Mouse (Mus musculus) gastrocnemius, postnatal 4 days (tissue): ENCODE results near the gene Gm20878. TPM values are rescaled to one million over a fixed set of nuclear protein-coding genes. Genes with fewer than 3 reads are reported as not detected.
"Not testable (repeated sequence)": the region's sequence is repeated elsewhere in the genome, so short reads cannot be mapped to it uniquely, and the experiment has no call there.

ENCODE experiments used
- DNase-seq, 2 experiments: peaks; one replicate each; pipeline ENCODE4 v3.0.0; 2021 to 2022; ENCODE audit warnings: low spot score in 2 of 2, mixed read lengths in 2 of 2
- long read RNA-seq, 2 experiments: library from polyadenylated mRNA; stranded (forward); transcript quantifications; one replicate each; pipeline ENCODE4 v2.0.0; 2021
- total RNA-seq, 2 experiments: library from RNA; stranded (reverse); gene quantifications; 2 replicates each; pipeline ENCODE4 v1.2.3; 2021

The Gm20878 gene
- total RNA-seq = 1 to 10 TPM; 2.8 to 3.0 TPM
- long read RNA-seq, experiment 1, partial matches to known transcripts = 0 of 1 reads
- long read RNA-seq, experiment 1, other reads (novel, unspliced or antisense) = 1 of 1 reads
- long read RNA-seq, experiment 2, partial matches to known transcripts = 0 of 1 reads
- long read RNA-seq, experiment 2, other reads (novel, unspliced or antisense) = 1 of 1 reads

DNA sequence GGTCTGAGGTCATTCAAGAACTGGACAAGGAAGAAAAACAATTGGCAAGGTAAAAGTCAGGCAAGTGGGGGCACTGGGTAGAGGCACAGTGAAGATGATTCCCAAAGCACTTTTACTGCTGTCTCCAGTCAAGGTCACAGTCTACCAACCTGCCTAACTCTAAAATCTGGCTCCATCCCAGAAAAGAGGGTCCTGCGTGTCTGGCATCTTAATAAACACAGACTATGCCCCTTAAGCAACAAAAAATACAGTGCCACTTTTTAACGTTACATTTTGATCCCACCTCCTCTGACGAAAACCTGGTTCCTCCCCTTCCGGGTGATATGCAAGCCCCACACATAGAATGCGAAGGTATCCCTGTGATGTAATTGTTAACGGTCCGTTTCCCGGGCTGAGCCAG, at the start of gene Gm20878:
Gene Gm20878, plus strand, starts transcription at position 301 of the 400 bp plus-strand sequence.
- not testable (repeated sequence) for DNase-seq

DNA sequence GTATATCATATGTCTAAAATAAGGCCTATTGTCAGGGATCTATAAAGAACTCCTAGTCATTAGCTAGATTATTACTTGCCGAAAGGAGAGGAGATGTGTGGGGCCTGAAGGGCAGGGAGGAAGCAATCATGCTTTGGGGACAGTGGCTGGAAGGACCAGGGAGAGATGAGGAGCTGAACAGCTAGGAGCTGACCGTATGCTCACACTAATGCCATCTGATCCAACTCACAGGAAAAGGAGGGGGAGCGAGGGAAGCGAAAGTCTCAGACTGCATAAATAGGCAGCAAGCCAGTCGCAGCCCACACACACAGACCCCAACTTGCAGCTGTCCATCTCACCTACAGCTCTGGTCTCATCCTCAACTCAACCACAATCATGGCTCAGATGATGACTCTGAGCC, 38.1 kb upstream of the Gm20878 start, which contains the start of gene Gm21541:
Gene Gm21541, plus strand, starts transcription at position 301 of the 400 bp plus-strand sequence.
- DNase-seq = not testable (repeated sequence)

DNA sequence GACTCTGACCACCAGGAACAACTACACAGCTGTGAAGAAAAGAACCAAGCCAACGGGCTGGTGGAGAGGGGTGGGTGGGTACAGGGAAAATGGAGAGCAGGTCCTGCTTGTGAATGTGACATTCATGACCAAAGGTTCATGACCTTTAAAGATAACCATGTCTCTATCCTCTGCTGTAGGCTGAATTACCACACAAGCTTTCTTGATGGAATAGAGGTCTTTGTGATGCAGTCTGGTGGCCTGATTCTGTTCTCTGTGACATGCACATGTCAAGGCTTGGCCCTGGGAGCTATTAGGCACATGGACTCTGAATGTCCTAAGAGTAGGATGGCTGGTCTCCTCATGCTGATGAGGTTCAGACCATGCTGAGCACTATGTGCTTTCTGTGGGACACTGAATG, 24.4 kb downstream of the Gm20878 start, which contains the start of gene Fam205a4:
Gene Fam205a4, plus strand, starts transcription at position 301 of the 400 bp plus-strand sequence.
- DNase-seq = not testable (repeated sequence)

Other genes with a start within 250 kb of the Gm20878 start
- gene Cntfr, start 244.5 kb upstream of the Gm20878 start, total RNA-seq = 10 to 100 TPM; 40.8 to 41.9 TPM
- gene Il11ra1, start 241.6 kb upstream of the Gm20878 start, total RNA-seq = 100 to 1,000 TPM in 1 of 2 experiments, 10 to 100 TPM in 1; 85.8 to 111 TPM
- gene Rpp25l, start 228.0 kb upstream of the Gm20878 start, total RNA-seq = 10 to 100 TPM; 36.8 to 40.5 TPM
- gene Dctn3, start 218.4 kb upstream of the Gm20878 start, total RNA-seq = 10 to 100 TPM; 49.8 to 52.9 TPM
- gene Arid3c, start 210.4 kb upstream of the Gm20878 start, total RNA-seq = not detected
- 10 to 100 TPM; 24.0 to 24.1 TPM for gene Galt, start 186.3 kb upstream of the Gm20878 start, total RNA-seq
- 10 to 100 TPM; 25.7 to 27.4 TPM for gene Sigmar1, start 185.4 kb upstream of the Gm20878 start, total RNA-seq
- gene Ccl27a, start 167.3 kb upstream of the Gm20878 start, total RNA-seq = 10 to 100 TPM; 26.2 to 27.4 TPM
- gene Gm21541, start 38.0 kb upstream of the Gm20878 start, total RNA-seq = not detected
- gene Fam205a4, start 24.5 kb downstream of the Gm20878 start, total RNA-seq = under 1 TPM; 0.21 to 0.27 TPM
- not detected for gene Gm21093, start 93.2 kb downstream of the Gm20878 start, total RNA-seq
- gene Gm3893, start 149.6 kb downstream of the Gm20878 start, total RNA-seq = not detected
- gene Gm13304, start 173.2 kb downstream of the Gm20878 start, total RNA-seq = 1 to 10 TPM; 7.2 to 8.0 TPM
- under 1 TPM in 1 of 2 experiments, not detected in 1; 0.70 TPM for gene Gm13306, start 211.9 kb downstream of the Gm20878 start, total RNA-seq
- gene Gm13305, start 227.0 kb downstream of the Gm20878 start, total RNA-seq = under 1 TPM; 0.29 to 0.34 TPM